Mouse (Mus musculus) G1E (cell line): Measurements from ENCODE around the gene Slc9a9.

Experiments used
- CTCF ChIP-seq: IDR thresholded peaks from 2 replicates; pipeline ENCODE4 v1.5.1; 2012; ENCODE audit warnings: low read depth, low read length, inconsistent platforms, mixed read lengths
- GATA1 ChIP-seq: IDR thresholded peaks from 2 replicates; pipeline ENCODE4 v1.6.1; 2012; ENCODE audit warnings: borderline replicate concordance, low read length, inconsistent platforms, mixed read lengths
- POLR2AphosphoS5 ChIP-seq: IDR thresholded peaks from 2 replicates; pipeline ENCODE4 v1.6.1; 2012; ENCODE audit warnings: low read depth, low read length, inconsistent platforms; ENCODE audit not compliant: insufficient replicate concordance

- TF ChIP-seq GATA1: no peak
- TF ChIP-seq CTCF: no peak
- TF ChIP-seq POLR2AphosphoS5: no peak
These were observed 511.7 kb downstream of the Slc9a9 start for GRCm38 (mm10) chr9:95181241-95182043.
